Mouse (Mus musculus): ENCODE results near the gene Dgkk. TPM values are rescaled to one million over a fixed set of nuclear protein-coding genes. Genes with fewer than 3 reads are reported as not detected.
"Not testable (repeated sequence)": the region's sequence is repeated elsewhere in the genome, so short reads cannot be mapped to it uniquely, and the experiment has no call there.

Gene Dgkk
- 0.90 and 0.92 TPM in 2 replicates for polyA plus RNA-seq (2015; fragmentation: Nextera tagmentation; extraction: Ambion mirVana)

DNA sequence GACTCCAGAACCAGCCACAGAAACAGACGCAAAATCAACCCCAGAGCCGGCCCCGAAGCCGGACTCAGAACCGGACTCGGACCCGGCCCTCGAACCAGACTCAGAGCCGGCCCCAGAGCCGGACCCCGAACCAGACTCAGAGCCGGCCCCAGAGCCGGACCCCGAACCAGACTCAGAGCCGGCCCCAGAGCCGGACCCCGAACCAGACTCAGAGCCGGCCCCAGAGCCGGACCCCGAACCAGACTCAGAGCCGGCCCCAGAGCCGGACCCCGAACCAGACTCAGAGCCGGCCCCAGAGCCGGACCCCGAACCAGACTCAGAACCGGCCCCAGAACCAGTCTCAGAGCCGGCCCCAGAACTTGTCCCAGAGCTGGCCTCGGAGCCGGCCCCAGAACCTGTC is at the start of gene Dgkk:
Dgkk (plus strand) TSS at position 301 of the 400 bp plus-strand sequence.
- peak within 1 kb of the TSS; percentile 62 for H3K4me2 ChIP-seq (replicated peaks)
- not testable (repeated sequence) for H3K9ac ChIP-seq (replicated peaks); H3K36me3 ChIP-seq; H3K4me1 ChIP-seq (replicated peaks); H3K9me3 ChIP-seq; ATAC-seq; H3K27ac ChIP-seq
- peak within 1 kb of the TSS; percentile 41 for H3K4me3 ChIP-seq (replicated peaks)
- WGBS, result 53% methylated on average over 11 of the region's 30 CpGs
- peaks cover 12% of the 10 kb centered on the region; the same call in 1 of the 2 replicates for H3K27me3 ChIP-seq

DNA sequence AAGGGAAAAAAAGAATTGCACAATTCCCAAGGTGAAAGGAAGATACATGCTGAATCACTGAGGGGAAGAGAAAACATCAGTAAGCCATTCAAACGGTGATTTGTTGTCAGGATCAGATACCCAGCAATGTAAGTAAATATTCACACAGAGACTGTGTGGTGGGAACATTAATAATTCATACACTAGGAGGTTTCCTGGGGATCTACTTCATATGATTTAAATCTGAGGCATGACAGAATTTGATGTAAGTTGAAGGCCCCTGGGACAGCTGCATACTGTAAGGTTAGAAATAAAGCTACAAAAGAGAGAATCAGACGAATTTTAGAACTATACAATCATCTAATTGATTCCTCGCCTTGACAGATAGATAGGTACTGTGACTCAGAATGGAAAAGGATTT is 45.1 kb upstream of the Dgkk start:
- Histone ChIP-seq H3K27ac (no peak overlapping the region), H3K9ac (replicated peaks) (no peak overlapping the region), H3K4me3 (replicated peaks) (no peak overlapping the region), H3K9me3 (no peaks in the 10 kb centered on the region), H3K4me2 (replicated peaks) (no peak overlapping the region), H3K4me1 (replicated peaks) (no peaks in the 10 kb centered on the region), H3K27me3 (no peaks in the 10 kb centered on the region), H3K36me3 (no peaks in the 10 kb centered on the region)
- 36% methylated on average over 3 of the region's 3 CpGs for WGBS
- peak; percentile 72 for ATAC-seq

DNA sequence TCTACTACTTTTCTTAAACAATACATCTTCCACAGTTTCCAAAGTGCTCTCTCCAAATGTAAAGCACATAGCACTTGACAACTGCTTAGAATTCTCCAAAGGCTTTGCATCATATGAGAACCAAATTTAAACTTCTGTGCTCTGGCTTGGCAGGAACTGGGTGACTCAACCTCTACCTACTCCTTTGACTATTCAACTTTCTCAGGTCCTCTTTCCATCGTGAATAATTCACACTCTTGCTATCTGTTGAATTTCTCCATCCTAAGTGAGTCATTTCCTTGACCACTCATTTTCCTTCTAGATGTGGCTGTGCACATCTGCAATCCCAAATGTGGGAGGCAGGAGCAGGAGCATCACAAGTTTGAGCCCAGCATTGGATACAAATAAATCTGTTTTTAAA is 28.4 kb upstream of the Dgkk start:
- 62% methylated on average over 1 of the region's 1 CpGs for WGBS
- Histone ChIP-seq H3K27me3 (no peaks in the 10 kb centered on the region), H3K4me2 (replicated peaks) (no peak overlapping the region), H3K9me3 (no peaks in the 10 kb centered on the region), H3K4me3 (replicated peaks) (no peak overlapping the region), H3K36me3 (no peaks in the 10 kb centered on the region), H3K9ac (replicated peaks) (no peak overlapping the region), H3K27ac (no peak overlapping the region), H3K4me1 (replicated peaks) (0 out of 2 replicates have a peak, but pooled peaks cover 6% of the 10 kb centered on the region)
- ATAC-seq, result no peak

DNA sequence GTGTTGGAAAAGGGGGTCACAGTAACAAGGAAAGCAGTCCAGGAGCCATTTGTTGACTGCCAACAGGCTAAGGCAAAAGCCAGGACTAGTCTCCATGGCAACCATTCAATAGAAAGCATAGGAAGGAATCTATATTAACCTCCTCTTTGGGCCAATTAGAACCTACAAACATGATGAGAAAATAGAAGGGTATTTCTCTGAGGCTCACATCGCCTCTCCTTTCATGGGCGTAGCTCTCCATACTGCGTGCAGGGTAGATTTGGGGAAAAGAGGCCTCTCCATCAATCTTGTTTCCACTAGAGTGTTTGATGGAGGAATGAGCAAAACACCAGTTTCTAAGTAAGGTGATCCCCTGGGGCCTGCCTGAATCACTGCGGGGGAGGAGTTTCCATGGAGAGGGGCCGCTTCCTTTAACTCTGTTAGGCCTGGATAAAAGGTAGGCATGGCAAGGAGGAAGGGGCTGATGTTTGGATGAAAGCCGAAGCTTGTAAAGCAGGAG is 27.5 kb upstream of the Dgkk start:
- Histone ChIP-seq H3K4me1 (replicated peaks) (0 out of 2 replicates have a peak, but pooled peaks cover 6% of the 10 kb centered on the region), H3K4me2 (replicated peaks) (no peak overlapping the region), H3K27ac (no peak overlapping the region), H3K36me3 (no peaks in the 10 kb centered on the region), H3K27me3 (no peaks in the 10 kb centered on the region), H3K9me3 (no peaks in the 10 kb centered on the region), H3K9ac (replicated peaks) (no peak overlapping the region), H3K4me3 (replicated peaks) (no peak overlapping the region)
- 33% methylated on average over 6 of the region's 6 CpGs for WGBS
- ATAC-seq, result peak; percentile 48; the same call in 1 of the 2 replicates

DNA sequence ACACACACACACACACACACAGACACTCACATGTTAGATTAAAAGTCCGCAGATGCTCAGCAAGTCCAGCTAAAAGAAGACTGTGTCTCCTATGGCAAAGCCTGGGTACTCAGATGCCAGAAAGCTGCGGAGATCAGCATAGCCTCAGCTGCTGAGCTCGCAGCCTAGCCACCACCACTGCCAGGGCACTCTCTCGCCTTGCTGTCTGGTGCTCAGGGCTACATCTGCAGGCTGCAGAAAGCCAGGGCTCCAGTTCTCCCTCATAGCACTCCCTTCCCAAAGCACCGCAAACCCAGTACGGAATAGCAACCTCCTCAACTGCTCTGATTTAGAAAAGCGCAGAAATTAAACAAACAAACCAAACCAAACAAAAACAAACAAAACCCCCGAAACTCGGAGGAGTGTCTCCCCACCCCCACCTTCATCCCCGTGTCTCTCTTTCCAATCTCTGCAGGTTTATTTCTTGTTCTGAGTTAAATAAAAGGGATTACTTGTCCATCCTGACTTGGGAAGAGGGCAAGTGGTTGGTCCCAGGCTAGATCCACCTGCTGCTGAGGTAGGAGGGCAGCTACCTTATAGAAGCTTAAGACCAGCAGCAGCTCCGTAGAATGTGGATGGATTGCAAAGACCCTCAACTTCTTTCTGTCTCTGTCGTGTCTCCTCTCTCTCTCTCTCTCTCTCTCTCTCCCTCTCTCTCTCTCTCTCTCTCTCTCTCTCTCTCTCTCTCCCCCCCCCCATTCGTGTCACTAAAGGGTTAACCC is 1.4 kb upstream of the Dgkk start:
- H3K4me1 ChIP-seq (replicated peaks), result peaks cover 3% of the 10 kb centered on the region; the same call in 1 of the 2 replicates
- H3K9ac ChIP-seq (replicated peaks), result no peak overlapping the region
- WGBS, result 29% methylated on average over 13 of the region's 13 CpGs
- H3K4me2 ChIP-seq (replicated peaks), result peak overlapping the region; percentile 62
- no peak overlapping the region for H3K27ac ChIP-seq
- H3K4me3 ChIP-seq (replicated peaks), result peak overlapping the region; percentile 41
- H3K27me3 ChIP-seq, result peaks cover 12% of the 10 kb centered on the region; the same call in 1 of the 2 replicates
- no peaks in the 10 kb centered on the region for H3K9me3 ChIP-seq
- no peaks in the 10 kb centered on the region for H3K36me3 ChIP-seq
- ATAC-seq, result peak; percentile 69

DNA sequence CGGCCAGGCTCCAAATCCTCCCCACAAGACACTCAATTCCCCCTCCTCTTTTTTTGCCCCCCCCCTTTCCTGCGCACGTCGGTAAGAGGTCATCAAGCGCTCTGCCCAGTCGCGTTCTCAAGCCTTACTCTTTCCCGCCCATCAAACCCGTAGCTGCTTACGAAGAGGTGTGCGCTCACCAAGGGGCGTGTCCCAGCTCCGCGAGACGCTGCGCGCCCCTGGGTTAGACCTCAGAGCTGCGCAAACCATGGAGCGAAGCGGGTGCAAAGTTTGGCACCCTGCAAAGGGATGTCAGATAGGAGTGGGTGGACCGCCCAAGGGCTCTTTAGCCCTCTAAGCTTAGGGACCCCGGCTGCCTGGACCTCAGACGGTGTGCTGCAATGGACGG is 862 bp upstream of the Dgkk start:
- no peak overlapping the region for H3K27ac ChIP-seq
- no peak overlapping the region for H3K9ac ChIP-seq (replicated peaks)
- 17% methylated on average over 24 of the region's 24 CpGs for WGBS
- H3K36me3 ChIP-seq, result no peaks in the 10 kb centered on the region
- H3K27me3 ChIP-seq, result peaks cover 12% of the 10 kb centered on the region; the same call in 1 of the 2 replicates
- peak overlapping the region; percentile 41 for H3K4me3 ChIP-seq (replicated peaks)
- H3K9me3 ChIP-seq, result no peaks in the 10 kb centered on the region
- peak overlapping the region; percentile 62 for H3K4me2 ChIP-seq (replicated peaks)
- peaks cover 3% of the 10 kb centered on the region; the same call in 1 of the 2 replicates for H3K4me1 ChIP-seq (replicated peaks)
- ATAC-seq, result peak; percentile 94

DNA sequence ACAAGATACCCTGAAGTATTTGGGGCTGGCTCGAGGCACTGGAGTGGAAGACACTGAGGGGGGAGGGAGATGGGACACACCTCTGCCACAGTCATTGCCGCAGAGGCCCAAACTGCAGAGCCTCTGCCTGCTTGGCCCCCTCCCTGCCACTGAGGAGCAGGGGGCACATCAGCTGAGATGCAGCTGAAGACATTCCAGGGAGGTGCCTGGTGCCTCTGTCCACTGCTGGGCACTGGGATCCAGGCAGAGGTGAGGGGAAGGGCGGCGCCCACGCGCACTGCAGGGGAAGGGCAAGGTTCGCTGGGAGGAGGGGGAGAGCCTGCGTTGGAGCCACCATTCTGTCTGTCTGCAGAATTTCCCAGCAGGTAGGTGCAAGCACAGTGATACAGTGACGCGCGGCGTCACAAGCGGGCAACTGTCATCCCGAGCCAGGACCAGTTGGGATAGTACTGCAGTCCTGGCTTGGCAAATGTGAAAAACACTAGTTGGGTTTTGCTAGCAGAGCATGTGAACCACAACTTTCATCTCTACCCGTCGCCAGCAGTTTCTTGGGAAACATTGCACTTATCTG is 948 bp downstream of the Dgkk start:
- peaks cover 3% of the 10 kb centered on the region; the same call in 1 of the 2 replicates for H3K4me1 ChIP-seq (replicated peaks)
- ATAC-seq, result peak; percentile 58; the same call in 1 of the 2 replicates
- H3K9ac ChIP-seq (replicated peaks), result no peak overlapping the region
- H3K27ac ChIP-seq, result no peak overlapping the region
- H3K36me3 ChIP-seq, result no peaks in the 10 kb centered on the region
- WGBS, result 22% methylated on average over 16 of the region's 16 CpGs
- H3K4me2 ChIP-seq (replicated peaks), result peak overlapping the region; percentile 51
- H3K27me3 ChIP-seq, result peaks cover 12% of the 10 kb centered on the region; the same call in 1 of the 2 replicates
- H3K9me3 ChIP-seq, result no peaks in the 10 kb centered on the region
- peak overlapping the region; percentile 27 for H3K4me3 ChIP-seq (replicated peaks)

DNA sequence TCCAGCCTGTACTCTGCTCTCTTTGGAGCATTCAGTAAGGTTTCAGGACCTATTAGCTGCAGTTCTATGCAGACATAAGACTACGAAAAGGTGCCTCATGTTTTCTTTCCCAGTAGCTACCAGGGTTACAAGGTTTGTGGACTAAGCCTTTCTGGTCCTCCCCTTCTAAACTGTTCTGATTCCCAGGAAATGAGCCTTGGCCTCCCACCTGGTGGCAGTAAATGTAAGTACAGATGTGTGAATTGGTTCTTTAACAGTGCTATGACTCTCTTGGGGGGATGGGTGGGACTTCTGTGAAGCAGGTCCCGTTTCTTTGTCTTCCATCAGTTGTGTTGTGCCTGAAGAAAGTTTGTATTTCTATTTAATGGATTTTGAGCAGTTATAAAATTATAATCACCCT is 53.4 kb downstream of the Dgkk start:
- H3K9ac ChIP-seq (replicated peaks), result no peak overlapping the region
- H3K27me3 ChIP-seq, result no peaks in the 10 kb centered on the region
- no peak overlapping the region for H3K4me2 ChIP-seq (replicated peaks)
- no peak overlapping the region for H3K27ac ChIP-seq
- no peak overlapping the region for H3K4me3 ChIP-seq (replicated peaks)
- H3K4me1 ChIP-seq (replicated peaks), result no peaks in the 10 kb centered on the region
- no peak for ATAC-seq
- H3K36me3 ChIP-seq, result no peaks in the 10 kb centered on the region
- no peaks in the 10 kb centered on the region for H3K9me3 ChIP-seq
- WGBS, result 58% methylated on average over 2 of the region's 2 CpGs

DNA sequence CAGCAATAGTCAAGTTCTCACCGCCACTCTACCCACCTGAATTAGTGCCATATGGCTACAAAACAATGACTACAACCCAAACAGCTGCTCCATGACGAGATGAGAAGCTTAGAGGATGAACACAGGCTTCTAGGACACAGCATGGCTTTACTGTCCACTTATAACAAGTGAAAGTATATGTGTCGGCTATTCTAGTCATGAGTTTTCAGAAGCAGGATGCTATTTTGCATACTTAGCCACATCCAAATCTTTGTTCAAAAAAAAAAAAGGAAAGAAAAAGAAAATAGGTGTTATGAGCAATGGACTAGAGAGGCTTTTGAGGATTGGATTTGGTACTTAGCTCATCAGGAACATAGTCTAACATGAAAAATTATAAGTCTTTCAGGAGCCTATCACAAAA is 74.4 kb downstream of the Dgkk start:
- no peak overlapping the region for H3K4me2 ChIP-seq (replicated peaks)
- H3K4me1 ChIP-seq (replicated peaks), result no peaks in the 10 kb centered on the region
- no peak for ATAC-seq
- no peak overlapping the region for H3K27ac ChIP-seq
- WGBS, result 52% methylated on average over 3 of the region's 3 CpGs
- H3K9ac ChIP-seq (replicated peaks), result no peak overlapping the region
- H3K4me3 ChIP-seq (replicated peaks), result no peak overlapping the region
- no peaks in the 10 kb centered on the region for H3K9me3 ChIP-seq
- no peaks in the 10 kb centered on the region for H3K27me3 ChIP-seq
- no peaks in the 10 kb centered on the region for H3K36me3 ChIP-seq

DNA sequence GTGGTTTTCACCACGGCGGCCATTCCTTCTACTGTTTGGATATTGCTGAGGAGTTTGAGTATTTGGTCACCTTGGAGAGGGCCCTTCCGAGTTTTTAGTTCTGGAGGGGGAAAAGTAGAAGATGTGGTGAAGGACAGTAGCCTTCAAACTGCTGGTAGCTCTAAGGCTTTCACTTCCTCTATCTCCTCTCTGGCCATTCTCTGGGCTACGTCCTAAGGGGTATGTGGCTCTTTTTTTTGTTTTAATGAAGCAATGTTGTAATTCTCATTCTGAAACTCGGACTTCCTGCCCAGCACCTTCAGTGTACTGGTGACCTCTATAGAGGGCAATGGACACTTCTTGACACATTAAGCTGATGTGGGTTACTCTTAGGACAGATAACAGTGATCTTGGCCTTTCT is 75.0 kb downstream of the Dgkk start:
- no peak for ATAC-seq
- Histone ChIP-seq H3K4me1 (replicated peaks) (no peaks in the 10 kb centered on the region), H3K36me3 (no peaks in the 10 kb centered on the region), H3K4me2 (replicated peaks) (no peak overlapping the region), H3K9ac (replicated peaks) (no peak overlapping the region), H3K27me3 (no peaks in the 10 kb centered on the region), H3K27ac (no peak overlapping the region), H3K9me3 (no peaks in the 10 kb centered on the region), H3K4me3 (replicated peaks) (no peak overlapping the region)
- 90% methylated on average over 5 of the region's 5 CpGs for WGBS

DNA sequence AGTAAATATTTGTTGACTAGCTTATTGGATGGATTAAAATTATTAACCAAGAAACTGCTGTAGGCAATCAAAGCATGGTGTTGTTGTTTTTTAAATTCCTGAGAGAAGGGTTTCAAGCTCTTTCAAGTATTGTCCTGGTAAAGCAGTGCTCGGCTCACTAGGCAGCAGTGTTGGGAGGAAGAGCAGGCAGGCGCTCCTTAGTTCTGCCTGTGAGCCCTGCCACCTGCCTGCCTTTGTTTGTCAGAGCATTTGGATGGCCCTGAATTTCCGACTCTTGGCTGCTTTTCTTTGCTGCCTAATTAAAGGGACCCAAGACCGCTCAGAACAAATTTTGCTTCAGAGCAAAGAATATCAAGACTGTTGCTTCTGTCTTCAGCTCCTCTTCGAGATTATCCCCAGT is 114.8 kb downstream of the Dgkk start:
- H3K4me2 ChIP-seq (replicated peaks), result peak overlapping the region; percentile 24; the same call in 1 of the 2 replicates
- H3K36me3 ChIP-seq, result no peaks in the 10 kb centered on the region
- no peak for ATAC-seq
- H3K9ac ChIP-seq (replicated peaks), result no peak overlapping the region
- no peak overlapping the region for H3K4me3 ChIP-seq (replicated peaks)
- no peaks in the 10 kb centered on the region for H3K9me3 ChIP-seq
- no peak overlapping the region for H3K27ac ChIP-seq
- 23% methylated on average over 5 of the region's 5 CpGs for WGBS
- H3K4me1 ChIP-seq (replicated peaks), result no peaks in the 10 kb centered on the region
- H3K27me3 ChIP-seq, result no peaks in the 10 kb centered on the region

DNA sequence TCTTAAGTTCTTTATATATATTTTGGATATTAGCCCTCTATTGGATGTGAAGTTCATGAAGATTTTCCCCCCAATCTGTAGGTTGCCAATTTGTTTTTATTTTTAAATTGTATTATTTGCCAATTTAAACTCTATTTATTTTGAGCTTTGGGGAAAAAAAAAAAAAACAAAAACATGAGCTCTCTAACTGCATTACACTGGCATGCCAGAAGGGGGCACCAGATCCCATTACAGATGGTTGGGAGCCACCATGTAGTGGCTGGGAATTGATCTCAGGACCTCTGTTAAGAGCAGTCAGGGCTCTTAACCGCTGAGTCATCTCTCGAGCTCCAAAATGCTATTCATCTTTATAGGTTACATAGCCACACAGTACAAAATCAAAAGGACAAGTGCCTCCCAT is 131.9 kb downstream of the Dgkk start:
- WGBS, result 92% methylated on average over 2 of the region's 2 CpGs
- Histone ChIP-seq H3K27ac (no peak overlapping the region), H3K27me3 (no peaks in the 10 kb centered on the region), H3K9me3 (no peaks in the 10 kb centered on the region), H3K9ac (replicated peaks) (no peak overlapping the region), H3K4me2 (replicated peaks) (no peak overlapping the region), H3K36me3 (no peaks in the 10 kb centered on the region), H3K4me3 (replicated peaks) (no peak overlapping the region), H3K4me1 (replicated peaks) (no peaks in the 10 kb centered on the region)
- ATAC-seq, result no peak
